Mouse (Mus musculus) 3134 (cell line): ENCODE data around the gene Cd4.
A peak's percentile ranks its signal among the peaks of the same experiment; 100 is the strongest.

Experiments used
- DNase-seq: peaks from one replicate; pipeline ENCODE4 v3.0.0-alpha.2; 2011; ENCODE audit warnings: low spot score; ENCODE audit not compliant: insufficient read length; ENCODE audit errors: extremely low read depth

Gene Cd4

DNA sequence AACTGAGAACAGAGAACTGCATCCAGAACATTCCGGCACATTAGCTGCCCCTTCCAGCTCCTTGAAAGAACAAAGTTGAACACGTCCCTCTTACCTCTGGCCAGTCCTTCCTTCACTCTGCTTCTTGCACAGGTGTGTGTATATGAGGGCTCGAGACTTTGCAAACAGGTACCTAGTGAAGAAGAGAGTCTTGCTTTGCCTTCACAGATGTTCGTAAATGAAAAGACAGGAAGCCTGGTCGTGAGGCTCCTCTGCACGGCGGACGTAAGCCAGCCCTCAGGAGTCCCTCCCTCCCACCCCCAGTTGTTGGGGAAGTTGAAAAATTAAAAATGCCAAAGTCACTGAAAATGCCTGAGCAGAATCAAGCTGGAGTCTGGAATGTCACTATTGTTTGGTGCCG lies at the start of gene Cd4:
Gene Cd4 (minus strand): TSS at position 236 of the 400 bp plus-strand sequence.
- no peak for DNase-seq

DNA sequence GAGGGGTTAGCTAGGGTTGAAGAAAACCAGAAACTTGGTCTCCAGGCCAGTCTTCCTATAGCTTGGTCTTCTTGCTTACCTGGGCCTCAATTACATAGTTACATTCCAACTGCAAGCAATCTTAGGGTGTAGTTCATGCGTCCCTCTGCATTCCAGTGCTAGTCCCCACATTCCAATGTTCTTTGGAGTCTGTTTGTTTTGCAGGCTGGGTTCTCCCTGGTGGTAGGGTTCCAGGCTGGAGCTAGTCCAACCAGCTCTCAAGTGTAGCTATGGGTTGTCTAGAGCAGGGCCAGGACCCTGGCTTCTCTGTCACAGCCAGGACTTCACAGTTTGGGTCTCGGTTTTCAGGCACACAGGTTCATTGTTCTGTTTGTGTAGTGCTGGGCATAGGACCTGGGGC lies 49.5 kb upstream of the Cd4 start:
- no peak for DNase-seq

DNA sequence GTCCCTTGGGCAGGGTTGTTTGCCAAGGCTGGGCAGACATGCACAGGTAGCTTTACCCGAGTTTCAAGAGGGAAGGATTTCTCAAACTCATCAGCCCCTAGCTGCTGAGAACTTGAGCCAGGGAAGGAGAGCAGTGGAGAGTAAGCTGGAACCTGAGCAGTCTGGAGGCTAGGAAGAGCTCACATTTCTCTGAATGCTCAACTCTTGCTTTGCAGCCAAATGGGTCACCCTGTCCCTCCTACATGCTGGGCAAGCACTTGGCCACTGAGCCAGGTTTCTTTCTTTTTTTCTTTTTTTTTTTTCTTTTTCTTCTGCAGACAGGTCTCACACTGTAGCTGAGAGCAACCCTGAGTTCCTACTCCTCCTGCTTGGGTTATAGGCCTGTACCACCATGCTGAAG lies 48.7 kb upstream of the Cd4 start:
- DNase-seq: no peak

DNA sequence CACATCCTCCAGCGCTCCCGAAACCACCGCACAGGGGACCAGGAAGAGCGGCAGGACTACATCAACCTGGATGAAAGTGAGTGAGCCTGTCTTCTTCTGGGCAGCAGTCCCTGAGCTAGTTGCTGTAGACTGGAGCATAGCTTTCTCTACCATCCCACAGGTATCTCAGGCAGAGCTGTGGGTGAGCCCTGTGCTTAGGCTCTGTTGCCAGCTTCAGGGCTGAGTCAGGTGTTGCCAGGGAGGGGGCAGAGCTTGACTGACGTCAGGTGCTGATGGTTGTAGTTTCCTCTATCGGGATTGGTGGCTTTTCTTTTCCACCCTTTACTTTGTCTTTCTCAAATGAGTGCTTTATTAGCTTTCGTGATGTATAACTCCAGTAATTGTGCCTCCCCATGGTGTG lies 46.6 kb upstream of the Cd4 start:
- no peak for DNase-seq

DNA sequence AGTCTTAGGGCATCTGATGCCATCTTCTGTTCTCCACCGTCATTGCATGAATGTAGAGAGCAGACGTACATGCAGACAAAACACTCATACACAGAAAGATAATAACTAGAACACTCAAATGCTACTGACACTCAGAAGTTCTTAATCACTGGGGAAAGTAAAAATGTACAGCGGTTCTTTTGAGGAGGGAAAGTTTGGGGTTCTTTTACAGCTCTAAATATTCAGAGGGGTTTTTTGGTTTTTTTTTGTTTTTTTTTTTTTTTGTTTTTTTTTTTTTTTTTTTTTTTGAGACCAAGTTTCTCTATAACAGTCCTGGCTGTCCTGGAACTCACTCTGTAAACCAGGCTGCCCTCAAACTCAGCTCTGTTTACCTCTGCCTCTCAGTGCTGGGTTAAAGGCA lies 45.1 kb upstream of the Cd4 start:
- no peak for DNase-seq

DNA sequence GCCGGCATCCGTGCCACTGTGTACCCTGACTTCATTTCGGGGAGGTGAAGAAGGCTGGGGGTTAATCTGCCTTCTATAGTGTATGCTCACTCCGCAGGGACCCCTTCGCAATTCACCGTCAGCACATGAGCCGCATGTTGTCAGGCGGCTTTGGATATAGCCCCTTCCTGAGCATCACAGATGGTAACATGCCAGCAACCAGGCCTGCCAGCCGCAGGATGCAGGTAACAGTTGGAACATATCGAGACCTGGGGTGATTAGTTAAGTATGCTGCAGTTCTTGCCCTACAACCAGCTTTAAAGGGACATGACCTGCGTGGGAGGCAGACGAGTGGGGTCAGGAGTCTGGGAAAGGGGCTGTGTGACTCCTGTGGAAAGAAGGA lies 44.3 kb upstream of the Cd4 start:
- no peak for DNase-seq

DNA sequence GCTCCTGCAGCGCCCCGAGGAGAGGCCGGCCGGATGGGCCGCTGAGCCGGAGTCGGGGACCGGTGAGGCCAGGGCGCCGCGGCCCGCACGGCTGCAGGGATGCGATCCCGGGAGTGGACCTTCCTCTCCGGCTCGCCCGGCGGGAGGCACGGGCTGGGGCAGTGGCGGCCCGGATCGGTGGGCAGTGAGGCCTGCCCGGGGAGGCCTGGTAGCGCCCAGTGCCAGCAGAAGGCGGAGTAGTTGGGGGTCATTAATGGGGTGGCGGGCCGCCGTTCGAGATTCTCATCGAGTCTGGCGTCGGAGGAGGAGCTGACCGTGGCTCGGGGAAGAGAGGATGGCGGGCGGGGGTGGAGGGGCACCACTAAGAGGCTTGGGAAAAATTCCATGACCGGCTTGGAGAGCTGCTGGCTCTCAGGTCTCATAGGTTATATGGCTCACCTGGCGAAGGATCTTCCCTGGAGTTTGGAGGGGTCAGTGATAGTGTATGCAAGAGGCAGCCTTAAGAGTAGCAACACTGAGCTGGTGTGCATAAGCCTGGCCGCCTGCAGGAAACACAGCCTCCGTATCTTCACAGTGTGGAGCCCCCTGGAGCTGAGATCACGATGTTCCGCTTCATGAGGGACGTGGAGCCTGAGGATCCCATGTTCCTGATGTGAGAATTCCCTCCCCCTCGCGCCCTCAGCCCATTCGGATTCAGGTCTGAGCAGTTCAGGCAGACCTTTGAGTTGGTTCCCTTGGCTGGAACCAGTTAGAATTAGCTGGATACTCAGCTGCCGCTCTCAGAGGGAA lies 43.7 kb upstream of the Cd4 start:
- no peak for DNase-seq

DNA sequence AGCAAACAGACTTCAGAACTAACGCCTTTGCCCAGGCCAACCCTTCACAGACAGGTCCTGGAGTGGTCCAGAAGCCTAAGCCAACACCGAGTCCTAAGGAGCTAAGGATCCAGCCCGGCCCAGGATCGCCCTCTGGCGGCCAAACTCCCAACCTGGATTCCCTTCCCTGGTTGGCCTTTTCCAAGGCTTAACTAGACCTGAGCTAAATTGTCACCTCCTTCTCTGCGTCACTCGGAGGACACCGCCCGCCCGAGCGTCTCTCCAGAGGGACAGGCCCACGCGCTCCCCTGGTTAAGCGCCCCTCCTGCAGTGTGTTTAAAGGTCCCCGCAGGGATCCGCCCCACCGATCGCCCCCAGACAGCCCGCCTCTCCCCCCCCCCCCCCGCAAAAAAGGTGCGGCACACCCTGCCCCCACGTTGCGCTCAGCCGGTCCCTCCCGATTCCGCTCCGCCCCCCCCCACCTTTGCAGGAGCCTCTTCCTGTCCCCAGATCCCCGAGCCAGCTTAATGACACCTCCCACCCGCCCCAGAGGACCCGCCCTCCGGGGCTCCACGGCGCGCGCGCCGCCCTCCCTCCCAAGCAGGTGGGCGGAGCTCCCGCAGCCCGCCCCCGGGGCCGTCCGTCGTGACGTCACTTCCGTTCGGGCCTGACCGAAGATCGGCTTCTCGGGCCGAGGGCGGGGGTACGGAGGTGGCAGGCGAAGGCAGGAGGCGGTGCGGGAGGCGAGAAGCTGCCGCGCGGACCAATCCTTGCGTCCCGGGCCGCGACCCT lies 42.9 kb upstream of the Cd4 start, which contains the start of gene Mlf2:
Gene Mlf2 (plus strand): TSS at position 633 of the 771 bp plus-strand sequence.
- peak; percentile 98 for DNase-seq

DNA sequence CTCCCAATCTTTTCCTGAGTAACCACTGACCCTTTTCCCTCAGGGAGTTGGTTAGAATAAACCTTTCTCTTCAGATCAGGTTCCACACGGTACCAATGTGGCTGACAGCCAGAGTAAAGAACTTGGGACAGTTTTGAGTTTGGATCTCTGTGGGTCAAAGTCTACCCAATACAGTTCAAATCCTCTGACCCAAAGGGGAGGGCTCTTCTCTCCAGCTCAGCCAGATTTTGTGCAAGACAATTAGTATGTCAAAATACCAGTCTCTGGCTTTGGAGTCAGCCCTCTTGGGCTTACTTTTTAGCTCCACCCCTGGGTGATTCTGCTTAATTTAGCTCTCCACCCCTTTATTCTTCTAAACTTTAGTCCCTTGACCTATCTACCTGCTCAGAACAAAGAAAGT lies 42.2 kb upstream of the Cd4 start:
- no peak for DNase-seq

DNA sequence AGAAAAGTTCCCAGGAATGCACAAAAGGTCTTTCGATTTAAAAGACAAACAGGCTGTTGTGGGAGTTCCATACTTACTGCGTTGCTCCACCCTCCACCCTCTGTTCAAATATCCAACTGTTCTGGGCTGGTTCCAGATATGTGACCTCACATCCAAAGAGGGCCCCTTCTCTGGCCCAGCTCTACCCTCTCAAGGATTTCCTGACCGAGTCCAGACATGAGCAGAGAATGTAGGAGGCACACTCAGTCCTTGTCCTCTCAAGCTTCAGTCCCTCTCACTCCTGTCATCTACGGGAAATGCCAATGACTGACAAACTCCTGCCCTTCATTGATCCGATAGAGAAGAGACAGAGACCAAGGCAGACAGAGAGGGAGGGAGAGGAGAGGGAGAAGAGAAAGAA lies 37.9 kb upstream of the Cd4 start:
- no peak for DNase-seq

DNA sequence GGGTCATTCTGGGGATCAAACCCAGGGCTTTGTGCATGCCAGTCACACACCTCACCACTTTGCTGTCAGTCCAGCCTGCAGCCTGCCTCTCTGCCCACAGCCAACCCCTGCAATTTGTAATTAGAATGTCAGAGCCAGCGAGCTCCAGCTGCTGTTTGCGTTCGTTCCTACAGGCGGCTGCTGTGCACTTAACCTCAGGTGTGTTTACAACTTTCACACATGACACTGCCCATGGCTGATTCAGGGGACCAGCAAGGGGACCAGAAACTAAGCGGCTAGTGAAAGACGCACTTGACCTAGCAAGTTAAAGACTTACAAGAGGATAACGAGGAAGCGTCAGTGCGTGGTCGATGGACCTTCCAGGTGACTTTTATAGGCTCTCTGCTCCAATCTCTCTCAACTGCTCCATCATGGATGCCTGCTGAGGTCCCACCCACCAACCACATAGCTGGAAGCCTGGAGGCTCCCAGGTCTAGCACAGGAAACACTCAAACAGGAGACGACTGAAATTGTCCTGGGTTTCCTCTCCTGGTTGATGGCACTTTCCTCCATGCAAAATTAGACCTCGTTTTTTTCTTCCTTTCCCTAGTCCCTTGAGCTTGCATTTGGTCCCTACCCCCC lies 37.3 kb upstream of the Cd4 start:
- no peak for DNase-seq

DNA sequence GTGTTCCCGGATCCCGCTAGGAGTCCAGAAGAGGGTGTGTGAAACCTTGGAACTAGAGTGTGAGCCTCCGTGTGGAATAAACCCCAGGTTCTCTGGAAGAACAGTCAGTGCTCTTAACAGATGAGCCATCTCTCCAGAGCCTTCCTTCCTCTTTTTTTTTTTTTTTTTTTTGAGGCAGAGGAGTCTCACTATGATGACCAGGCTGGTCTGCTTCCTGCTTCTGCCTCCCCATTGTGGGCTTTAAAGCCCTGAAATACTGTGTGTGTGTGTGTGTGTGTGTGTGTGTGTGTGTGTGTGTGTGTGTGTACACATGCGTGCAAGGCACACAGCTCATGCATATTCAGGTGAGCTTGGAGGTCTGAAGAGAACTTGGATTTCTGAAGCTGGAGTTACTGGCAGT lies 33.5 kb upstream of the Cd4 start:
- DNase-seq: no peak

DNA sequence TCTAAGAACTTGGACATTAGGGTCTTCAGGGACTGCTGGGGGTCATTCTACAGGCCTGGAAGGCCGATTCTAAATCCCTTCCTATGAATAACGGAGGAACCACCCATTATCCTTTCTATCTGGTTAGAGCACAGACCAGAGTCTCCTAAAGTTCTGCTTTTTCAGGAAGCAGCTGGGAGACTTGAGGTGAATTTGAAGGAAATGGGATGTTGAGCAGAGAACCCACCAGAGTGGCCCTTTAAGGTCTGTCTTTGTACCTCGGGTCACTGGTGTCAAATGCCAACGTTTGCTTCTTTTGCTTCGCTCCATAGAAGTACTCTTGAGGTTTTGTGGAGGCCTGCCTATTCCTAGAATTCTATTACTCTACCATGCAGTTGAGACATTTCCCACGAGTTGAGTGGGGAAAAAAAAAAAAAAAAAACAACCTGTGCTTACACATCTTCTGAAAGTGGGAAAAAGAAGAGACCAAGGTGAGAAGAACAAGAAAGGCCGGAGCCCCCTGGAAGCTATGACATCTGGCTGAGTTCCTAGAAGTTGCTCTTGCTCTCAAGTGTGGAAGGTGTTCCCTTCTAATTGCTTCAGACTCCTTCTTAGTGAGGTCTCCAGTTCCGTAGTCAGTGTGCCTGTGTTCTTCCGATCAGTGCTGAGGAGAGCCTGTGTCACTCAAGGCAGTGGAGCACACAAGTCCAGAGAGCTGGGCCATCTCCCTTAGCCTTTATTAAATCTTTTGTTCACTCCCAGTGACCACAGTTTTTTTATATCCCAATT lies 32.5 kb upstream of the Cd4 start:
- DNase-seq: no peak

DNA sequence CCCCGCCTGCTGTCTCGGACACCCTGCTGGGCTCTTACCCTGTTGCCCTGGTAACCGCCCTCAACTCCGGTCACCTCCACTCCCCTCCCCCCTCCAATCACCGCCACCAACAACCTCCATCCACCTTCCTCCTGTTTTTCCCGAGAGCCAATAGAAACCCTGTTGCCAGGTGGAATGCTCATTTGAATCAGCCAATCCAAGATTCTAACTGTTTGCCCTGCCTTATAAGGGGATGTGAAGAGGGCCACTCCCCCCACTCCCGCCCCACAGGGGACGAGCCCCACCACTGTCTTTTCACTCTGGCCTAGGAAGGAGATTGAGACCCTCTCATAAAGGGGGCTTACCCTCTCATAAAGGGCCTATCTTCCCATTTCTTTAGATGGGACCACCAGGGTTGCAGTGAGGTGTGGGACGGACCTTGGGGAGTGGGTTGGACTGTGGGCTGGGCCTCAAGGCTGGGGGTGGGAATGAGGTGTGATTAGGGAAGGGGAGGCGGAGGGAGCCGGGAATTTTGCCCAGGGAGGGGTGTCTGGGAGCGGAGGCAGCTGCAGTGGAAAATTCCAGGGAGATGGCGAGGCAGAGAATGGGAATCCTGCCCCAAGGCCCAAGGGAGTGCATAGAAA lies 31.8 kb upstream of the Cd4 start, which contains the start of gene Ptms:
Gene Ptms (minus strand): TSS at position 409 of the 623 bp plus-strand sequence.
- peak; percentile 95 for DNase-seq

DNA sequence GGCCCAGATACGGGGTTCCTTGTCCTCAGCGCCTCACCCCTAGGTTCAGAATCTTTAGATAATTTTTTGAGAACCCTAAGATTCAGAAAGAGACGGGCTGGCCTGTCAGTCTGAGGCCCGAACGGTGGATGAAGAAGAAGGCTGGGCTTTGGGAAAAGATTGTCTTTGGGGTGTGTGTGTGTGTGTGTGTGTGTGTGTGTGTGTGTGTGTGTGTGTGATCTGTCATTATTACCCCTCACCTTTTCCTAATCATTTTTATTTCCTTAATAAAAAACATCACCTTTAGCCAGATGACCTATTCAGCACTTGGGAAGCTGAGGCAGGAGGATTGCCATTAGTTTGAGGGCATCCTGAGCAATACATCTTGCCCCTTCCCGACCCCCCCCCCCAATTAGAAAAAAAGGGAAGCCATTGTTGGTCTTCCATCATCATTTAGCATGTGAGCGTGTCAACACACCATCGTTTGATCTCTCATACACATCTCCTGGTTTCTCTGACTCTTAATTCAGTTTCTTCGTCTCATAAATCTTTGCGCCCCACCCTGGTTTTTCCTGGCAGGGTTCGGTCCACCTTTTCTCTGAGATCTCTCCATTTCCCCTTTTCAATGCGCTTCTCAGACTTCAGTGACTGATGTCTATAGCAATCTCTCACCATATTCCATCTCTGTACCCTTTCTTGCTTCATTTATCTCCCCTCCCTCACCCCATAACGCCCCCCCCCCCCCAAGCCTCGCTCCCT lies 31.0 kb upstream of the Cd4 start:
- DNase-seq: no peak

DNA sequence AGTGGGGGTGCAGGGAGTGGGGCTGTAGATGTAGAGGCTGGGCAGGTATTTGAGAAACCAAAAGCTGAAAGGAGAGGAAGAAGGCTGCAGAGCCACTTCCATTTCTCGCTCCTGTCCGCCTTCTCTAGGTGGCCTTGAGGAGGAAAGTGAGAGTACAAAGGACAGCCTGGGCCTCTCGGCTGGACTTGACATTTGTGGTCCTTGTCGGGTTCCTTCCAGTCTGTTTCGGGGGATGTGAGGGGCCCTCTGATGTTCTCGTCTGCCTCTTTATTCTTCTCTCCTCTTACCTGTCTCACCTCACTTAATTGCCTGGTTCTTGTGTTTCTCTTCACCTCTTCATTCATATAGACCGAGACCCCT lies 30.3 kb upstream of the Cd4 start:
- DNase-seq: no peak

DNA sequence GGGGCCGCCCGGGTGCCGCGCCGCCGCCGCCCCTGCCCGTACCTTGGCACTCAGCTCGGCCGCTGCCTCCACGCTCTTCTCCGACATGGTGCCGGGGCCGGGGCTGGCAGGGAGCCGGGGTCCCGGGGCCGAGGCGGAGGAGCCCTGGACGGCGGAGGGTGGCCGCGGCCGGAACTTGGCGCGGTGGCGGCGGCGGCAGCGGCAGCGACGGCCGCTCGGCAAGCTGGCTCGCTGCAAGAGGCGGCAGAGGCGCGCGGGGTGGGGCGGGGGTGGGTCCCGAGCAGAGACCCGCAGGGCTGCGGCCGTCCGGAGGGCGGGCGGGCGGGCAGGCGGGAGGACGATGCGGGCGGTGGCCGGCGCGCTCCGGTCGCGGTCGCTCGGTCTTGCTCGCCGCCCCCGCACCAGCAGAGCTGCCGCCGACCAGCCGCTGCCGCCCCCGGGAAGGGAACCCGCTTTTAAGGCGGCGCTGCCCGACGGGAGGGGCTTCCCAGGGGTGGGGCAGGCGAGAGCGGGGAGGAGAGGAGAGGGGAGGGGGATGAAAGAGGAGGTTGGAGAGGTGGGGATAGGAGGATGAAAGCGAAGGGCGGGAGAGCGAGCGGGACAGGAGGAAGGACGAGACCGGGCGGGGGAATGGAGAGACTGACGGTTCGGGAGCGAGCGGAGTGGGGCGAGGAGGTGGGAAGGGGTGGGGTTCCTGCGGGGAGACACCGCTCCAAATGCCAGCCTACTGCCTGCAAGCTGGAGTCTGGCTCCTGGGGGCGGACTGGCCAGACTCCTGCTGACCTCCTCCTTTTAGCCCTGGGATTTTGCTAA lies 29.7 kb upstream of the Cd4 start:
- DNase-seq: peak; percentile 98

DNA sequence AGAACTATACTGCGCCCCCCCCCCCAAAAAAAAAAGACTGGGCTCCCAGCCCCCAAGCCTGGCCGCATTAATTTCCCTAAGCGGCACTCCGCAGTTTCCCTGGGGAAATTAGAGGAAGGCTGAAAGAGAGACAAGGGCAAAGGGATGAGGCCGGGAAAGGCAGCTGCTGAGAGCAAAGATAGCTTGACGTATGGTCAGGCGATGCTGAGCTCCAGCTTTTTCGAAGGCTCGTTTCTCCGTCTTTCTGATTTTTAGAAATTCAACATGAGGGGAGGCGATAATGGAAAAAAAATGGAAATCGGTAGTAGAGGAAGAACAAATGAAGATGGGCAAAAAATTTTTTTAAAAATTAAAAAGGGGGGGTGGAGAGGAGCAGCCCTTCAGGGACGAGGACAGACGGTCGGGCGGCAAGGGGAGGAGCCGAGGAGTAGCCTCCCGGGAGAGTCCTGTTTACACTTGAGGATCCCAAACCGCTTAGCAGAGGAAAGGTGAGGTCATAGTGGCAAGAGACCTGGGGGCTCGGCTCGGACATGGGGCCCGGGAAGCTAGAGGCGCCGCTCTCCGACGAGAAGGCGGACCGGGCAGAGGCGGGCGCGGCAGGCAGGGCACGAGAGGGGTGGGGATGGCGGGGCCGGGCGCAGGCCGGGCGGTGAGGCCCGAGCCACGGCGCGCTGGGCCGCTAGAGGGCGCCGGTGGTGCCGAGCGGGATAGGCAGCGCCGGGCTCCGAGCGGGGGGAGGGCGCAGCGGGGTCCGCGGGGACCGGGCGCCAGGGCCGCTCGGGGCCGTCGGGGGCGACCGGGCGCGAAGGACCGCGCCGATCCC lies 28.9 kb upstream of the Cd4 start:
- peak; percentile 80 for DNase-seq
